Mouse (Mus musculus): Measurements from ENCODE around the gene Emc8. TPM values are rescaled to one million over a fixed set of nuclear protein-coding genes. Genes with fewer than 3 reads are reported as not detected.

The Emc8 gene
- total and polyA plus RNA-seq, 2 experiments from 2014 or later = 45.4 to 134 TPM

DNA sequence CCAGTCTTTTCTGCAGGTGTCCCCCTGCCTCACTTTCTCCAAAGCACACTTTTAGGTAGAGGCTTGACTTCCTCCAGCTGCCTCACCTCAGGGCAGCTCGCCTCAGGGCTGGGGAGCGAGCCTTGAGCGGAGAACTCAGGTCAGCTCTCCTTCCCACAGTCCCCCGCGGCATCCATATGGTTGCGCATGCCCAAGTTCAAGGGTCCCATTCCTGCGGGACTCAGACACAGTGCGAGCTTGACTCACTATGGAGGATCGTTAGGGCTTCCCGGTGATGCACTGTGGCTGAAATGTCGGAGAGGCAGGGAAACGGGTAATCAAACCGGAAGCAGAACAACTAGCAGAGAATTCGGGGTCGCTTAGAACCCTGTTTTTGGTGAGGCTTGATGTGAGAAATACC is 36.8 kb upstream of the Emc8 start:
- ATAC-seq (ENCODE audit: insufficient read depth, low read depth) (no peak), DNase-seq (ENCODE audit: low spot score) (no peak)
- Histone ChIP-seq H3K4me1 (ENCODE audit: control insufficient read depth, insufficient read depth) (0 out of 2 replicates have a peak, but pooled peaks cover under 1% of the 10 kb centered on the region), H3K4me3 (ENCODE audit: low read depth, low read length) (no peak overlapping the region), H3K4me2 (ENCODE audit: low read depth, low read length) (no peak overlapping the region), H3K9me3 (replicated peaks; ENCODE audit: control insufficient read depth, low read length) (no peaks in the 10 kb centered on the region), H3K9ac (replicated peaks; ENCODE audit: low read depth, low read length) (no peak overlapping the region), H3K27me3 (ENCODE audit: control insufficient read depth, insufficient read depth, low read length) (no peaks in the 10 kb centered on the region; the same call in 1 of the 2 replicates), H3K27ac (ENCODE audit: low read depth) (no peak overlapping the region), H3K36me3 (replicated peaks; ENCODE audit: control insufficient read depth, insufficient read depth, low read length) (no peaks in the 10 kb centered on the region)
- TF ChIP-seq CTCF (IDR thresholded peaks at IDR 0.05; ENCODE audit: low read depth) = no peak
- TF ChIP-seq EP300 (IDR thresholded peaks at IDR 0.05; ENCODE audit: low read depth) = no peak
- WGBS = 82% methylated on average over 15 of the region's 15 CpGs

DNA sequence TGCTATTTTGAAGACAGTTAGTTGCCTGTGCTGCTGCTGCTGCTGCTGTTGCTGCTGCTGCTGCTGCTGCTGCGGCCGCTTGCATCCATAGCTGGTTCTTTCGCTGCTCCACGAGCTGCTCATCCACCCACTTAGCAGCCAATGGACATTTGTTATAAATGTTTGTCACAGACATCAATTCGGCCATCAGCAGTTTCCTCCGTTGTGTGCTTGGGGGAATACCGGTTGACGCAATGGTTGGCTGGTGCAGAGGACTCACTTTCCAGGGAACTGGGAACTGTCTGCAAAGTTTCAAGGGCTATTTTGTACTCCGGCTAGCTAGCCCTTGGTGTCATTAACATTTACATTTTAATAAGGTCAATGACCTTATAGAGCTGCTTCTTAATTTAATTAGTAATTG is 35.8 kb upstream of the Emc8 start:
- H3K4me2 ChIP-seq (ENCODE audit: low read depth, low read length) = no peak overlapping the region
- no peak overlapping the region for H3K4me3 ChIP-seq (ENCODE audit: low read depth, low read length)
- H3K27ac ChIP-seq (ENCODE audit: low read depth) = 0 out of 2 replicates have a peak overlapping the region, but pooled peaks have one; percentile 11
- no peaks in the 10 kb centered on the region; the same call in 1 of the 2 replicates for H3K27me3 ChIP-seq (ENCODE audit: control insufficient read depth, insufficient read depth, low read length)
- no peak overlapping the region for H3K9ac ChIP-seq (replicated peaks; ENCODE audit: low read depth, low read length)
- H3K36me3 ChIP-seq (replicated peaks; ENCODE audit: control insufficient read depth, insufficient read depth, low read length) = no peaks in the 10 kb centered on the region
- no peak for DNase-seq (ENCODE audit: low spot score)
- TF ChIP-seq CTCF (IDR thresholded peaks at IDR 0.05; ENCODE audit: low read depth) = no peak
- TF ChIP-seq EP300 (IDR thresholded peaks at IDR 0.05; ENCODE audit: low read depth) = no peak
- WGBS = 67% methylated on average over 9 of the region's 9 CpGs
- peaks cover 7% of the 10 kb centered on the region; the same call in 1 of the 2 replicates for H3K4me1 ChIP-seq (ENCODE audit: control insufficient read depth, insufficient read depth)
- ATAC-seq (ENCODE audit: insufficient read depth, low read depth) = no peak
- no peaks in the 10 kb centered on the region for H3K9me3 ChIP-seq (replicated peaks; ENCODE audit: control insufficient read depth, low read length)

DNA sequence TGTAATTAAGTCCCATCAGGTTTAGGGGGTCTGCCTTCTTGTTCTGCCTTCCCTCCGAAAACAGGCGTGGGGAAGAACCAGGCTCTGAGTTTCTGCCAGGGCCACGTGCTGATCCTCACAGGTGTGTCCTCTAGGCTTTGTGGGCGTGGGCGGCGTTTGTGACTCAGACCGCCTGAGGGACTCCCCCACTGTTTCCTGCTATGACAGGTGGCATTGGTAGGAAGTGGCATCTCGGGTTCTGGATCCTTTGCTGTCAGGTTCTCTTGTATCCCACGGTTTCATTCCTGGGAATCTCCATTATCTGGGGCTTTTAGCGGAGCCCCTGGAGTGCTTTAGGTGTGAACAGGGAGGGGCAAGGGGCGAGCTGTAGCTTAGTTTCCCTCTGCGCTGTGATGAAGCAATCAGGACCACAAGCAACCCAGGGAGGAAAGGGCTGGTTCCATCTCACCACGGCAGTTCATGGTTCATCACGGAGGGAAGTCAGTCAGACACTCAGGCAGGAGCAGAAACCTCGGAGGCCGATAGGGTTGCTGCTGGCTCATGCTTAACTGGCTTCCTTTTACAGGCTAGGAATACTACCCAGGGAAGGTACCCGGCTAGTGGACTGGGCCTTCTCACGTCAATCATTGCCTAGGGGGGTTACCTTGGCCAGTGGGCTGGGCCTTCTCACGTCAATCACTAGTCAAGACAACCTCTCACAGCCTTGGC is 33.5 kb upstream of the Emc8 start:
- TF ChIP-seq EP300 (IDR thresholded peaks at IDR 0.05; ENCODE audit: low read depth) (no peak), CTCF (IDR thresholded peaks at IDR 0.05; ENCODE audit: low read depth) (no peak)
- Histone ChIP-seq H3K4me3 (ENCODE audit: low read depth, low read length) (no peak overlapping the region), H3K4me1 (ENCODE audit: control insufficient read depth, insufficient read depth) (peaks cover 7% of the 10 kb centered on the region; the same call in 1 of the 2 replicates), H3K27me3 (ENCODE audit: control insufficient read depth, insufficient read depth, low read length) (no peaks in the 10 kb centered on the region; the same call in 1 of the 2 replicates), H3K27ac (ENCODE audit: low read depth) (no peak overlapping the region), H3K4me2 (ENCODE audit: low read depth, low read length) (no peak overlapping the region), H3K36me3 (replicated peaks; ENCODE audit: control insufficient read depth, insufficient read depth, low read length) (no peaks in the 10 kb centered on the region), H3K9ac (replicated peaks; ENCODE audit: low read depth, low read length) (no peak overlapping the region), H3K9me3 (replicated peaks; ENCODE audit: control insufficient read depth, low read length) (no peaks in the 10 kb centered on the region)
- no peak for DNase-seq (ENCODE audit: low spot score)
- 47% methylated on average over 19 of the region's 19 CpGs for WGBS
- ATAC-seq (ENCODE audit: insufficient read depth, low read depth) = no peak

DNA sequence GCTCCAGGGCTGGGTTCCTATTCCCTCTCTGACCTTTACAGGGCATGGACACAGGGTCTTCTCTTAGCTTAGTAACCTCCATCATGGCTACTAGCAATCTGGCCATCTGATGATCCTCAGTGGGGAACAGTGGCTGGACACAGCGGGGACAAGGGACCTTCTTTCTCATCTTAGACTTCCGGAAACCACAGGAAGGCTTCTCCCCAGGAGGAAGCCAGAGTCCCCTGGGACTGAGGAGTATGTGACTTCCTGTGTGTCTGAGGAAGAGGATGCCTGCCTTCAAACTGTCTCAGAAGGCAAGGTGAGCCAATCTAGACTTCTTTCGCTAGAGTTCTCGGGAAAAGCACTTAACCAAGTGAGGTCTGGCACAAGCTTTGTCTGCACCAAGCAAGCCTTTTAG is 31.7 kb upstream of the Emc8 start:
- no peak for TF ChIP-seq CTCF (IDR thresholded peaks at IDR 0.05; ENCODE audit: low read depth)
- no peak for TF ChIP-seq EP300 (IDR thresholded peaks at IDR 0.05; ENCODE audit: low read depth)

DNA sequence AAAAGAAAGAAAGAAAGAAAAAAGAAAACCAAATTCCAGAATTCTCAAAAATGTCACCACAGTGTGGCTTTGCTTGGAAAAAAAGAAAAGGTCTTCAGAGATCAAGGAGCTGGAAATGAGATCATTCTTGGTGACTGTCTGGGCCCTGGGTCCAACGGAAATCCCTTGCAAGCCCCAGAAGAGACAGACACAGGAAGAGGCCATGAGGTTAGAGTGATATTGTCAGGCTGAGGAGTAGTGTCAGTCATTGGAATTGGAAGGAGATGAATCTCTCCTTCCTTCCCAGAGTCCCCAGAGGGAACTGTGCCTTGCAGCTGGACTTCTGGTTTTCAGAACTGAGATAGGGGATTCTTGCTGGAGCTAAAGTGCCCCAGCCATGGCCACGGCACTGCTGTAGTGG is 31.2 kb upstream of the Emc8 start:
- Histone ChIP-seq H3K27me3 (ENCODE audit: control insufficient read depth, insufficient read depth, low read length) (peaks cover 6% of the 10 kb centered on the region; the same call in 1 of the 2 replicates), H3K9ac (replicated peaks; ENCODE audit: low read depth, low read length) (no peak overlapping the region), H3K9me3 (replicated peaks; ENCODE audit: control insufficient read depth, low read length) (no peaks in the 10 kb centered on the region), H3K27ac (ENCODE audit: low read depth) (peak overlapping the region; percentile 70), H3K4me2 (ENCODE audit: low read depth, low read length) (no peak overlapping the region), H3K4me3 (ENCODE audit: low read depth, low read length) (no peak overlapping the region), H3K4me1 (ENCODE audit: control insufficient read depth, insufficient read depth) (peaks cover 7% of the 10 kb centered on the region; the same call in 1 of the 2 replicates), H3K36me3 (replicated peaks; ENCODE audit: control insufficient read depth, insufficient read depth, low read length) (no peaks in the 10 kb centered on the region)
- TF ChIP-seq EP300 (IDR thresholded peaks at IDR 0.05; ENCODE audit: low read depth) = no peak
- no peak for TF ChIP-seq CTCF (IDR thresholded peaks at IDR 0.05; ENCODE audit: low read depth)
- ATAC-seq (ENCODE audit: insufficient read depth, low read depth) = 0 out of 2 replicates have a peak, but pooled peaks have one; percentile 22
- 49% methylated on average over 2 of the region's 2 CpGs for WGBS
- DNase-seq (ENCODE audit: low spot score) = peak; percentile 50

More for the DNA sequence above, 31.7 kb upstream of the Emc8 start:
- no peak for DNase-seq (ENCODE audit: low spot score)
- 62% methylated on average over 4 of the region's 4 CpGs for WGBS
- Histone ChIP-seq H3K36me3 (replicated peaks; ENCODE audit: control insufficient read depth, insufficient read depth, low read length) (no peaks in the 10 kb centered on the region), H3K27me3 (ENCODE audit: control insufficient read depth, insufficient read depth, low read length) (peaks cover 6% of the 10 kb centered on the region; the same call in 1 of the 2 replicates), H3K4me2 (ENCODE audit: low read depth, low read length) (no peak overlapping the region), H3K4me1 (ENCODE audit: control insufficient read depth, insufficient read depth) (peaks cover 7% of the 10 kb centered on the region; the same call in 1 of the 2 replicates), H3K27ac (ENCODE audit: low read depth) (peak overlapping the region; percentile 70), H3K4me3 (ENCODE audit: low read depth, low read length) (no peak overlapping the region), H3K9ac (replicated peaks; ENCODE audit: low read depth, low read length) (no peak overlapping the region), H3K9me3 (replicated peaks; ENCODE audit: control insufficient read depth, low read length) (no peaks in the 10 kb centered on the region)
- ATAC-seq (ENCODE audit: insufficient read depth, low read depth) = no peak

All from heart, postnatal 0 days (tissue).